Mouse (Mus musculus) megakaryocyte, embryonic 14.5 days (primary cell): Measurements from ENCODE around the gene Twf2.

ENCODE experiments used
- FLI1 ChIP-seq: IDR thresholded peaks from 2 replicates; pipeline ENCODE4 v1.6.1; 2012; ENCODE audit warnings: low read length, inconsistent platforms, mixed read lengths
- GATA1 ChIP-seq: IDR thresholded peaks from 3 replicates; pipeline ENCODE4 v1.6.1; 2012; ENCODE audit warnings: mixed read lengths, low read length, inconsistent platforms, borderline replicate concordance

DNA sequence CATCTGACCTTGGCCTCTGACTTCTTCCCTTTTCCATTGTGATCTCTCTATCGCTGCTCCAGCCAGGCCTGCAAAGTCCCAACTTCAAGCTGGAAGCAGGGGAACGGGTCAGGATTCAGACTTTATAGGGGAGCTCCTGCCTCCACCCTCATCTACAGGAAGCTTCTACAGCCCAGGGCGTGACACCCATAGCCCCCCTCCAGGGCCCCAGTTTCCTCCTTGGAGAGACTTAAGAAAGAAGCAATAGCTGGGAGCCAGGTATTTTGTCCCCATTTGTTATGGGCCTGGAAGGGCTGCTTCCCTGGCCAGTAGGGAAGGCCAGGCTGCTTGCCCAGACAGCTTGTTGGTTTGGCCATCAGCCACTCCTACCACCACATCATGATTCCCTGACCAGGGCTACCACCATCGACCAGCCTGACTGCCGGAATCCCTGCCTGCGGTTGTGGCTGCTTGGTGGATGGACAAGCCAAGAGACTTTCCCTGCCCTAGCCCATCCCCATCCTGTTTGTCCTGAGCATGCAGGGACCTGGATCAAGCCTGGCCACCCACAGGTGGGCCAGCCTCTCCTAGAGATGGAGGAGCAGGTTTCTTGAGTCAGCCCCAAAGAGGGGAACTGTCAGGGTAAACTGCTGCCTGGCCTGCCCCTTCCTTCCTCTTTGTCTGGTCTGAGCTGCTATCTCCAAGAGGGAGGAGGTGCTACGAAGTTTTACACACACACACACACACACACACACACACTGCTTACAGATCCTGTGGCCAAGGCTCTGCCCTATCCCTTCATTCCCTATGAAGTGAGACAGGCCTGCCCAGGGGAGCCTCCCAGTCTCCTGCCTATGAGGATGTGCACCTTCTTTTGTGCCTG lies 1.3 kb downstream of the Twf2 start:
- no peak for TF ChIP-seq GATA1
- no peak for TF ChIP-seq FLI1
